Mouse (Mus musculus): ENCODE measurements around the gene Prl. TPM values are rescaled to one million over a fixed set of nuclear protein-coding genes. Genes with fewer than 3 reads are reported as not detected.
"Not testable (repeated sequence)": the region's sequence is repeated elsewhere in the genome, so short reads cannot be mapped to it uniquely, and the experiment has no call there.

Prl gene
- not detected in 2 replicates for polyA plus RNA-seq (2016; fragmentation: Nextera tagmentation; extraction: Ambion mirVana)

DNA sequence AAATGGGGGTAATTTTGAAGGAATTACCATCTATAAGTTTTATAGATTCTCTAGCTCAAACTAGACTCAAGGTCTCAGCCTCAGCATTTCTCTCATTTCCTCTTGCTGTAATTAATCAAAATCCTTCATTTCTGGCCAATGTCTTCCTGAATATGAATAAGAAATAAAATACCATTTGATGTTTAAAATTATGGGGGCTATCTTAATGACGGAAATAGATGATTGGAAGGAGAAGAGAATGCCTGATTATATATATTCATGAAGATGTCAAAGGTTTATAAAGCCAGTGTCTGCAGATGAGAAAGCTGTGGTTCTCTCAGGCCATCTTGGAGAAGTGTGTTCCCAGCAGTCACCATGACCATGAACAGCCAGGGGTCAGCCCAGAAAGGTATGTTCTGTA lies at the start of gene Prl:
Gene Prl, plus strand, starts transcription at position 301 of the 400 bp plus-strand sequence.
- no peak within 1 kb of the TSS for H3K9ac ChIP-seq
- H3K27me3 ChIP-seq (replicated peaks): no peaks in the 10 kb centered on the region
- no peak within 1 kb of the TSS for H3K4me3 ChIP-seq
- no peaks in the 10 kb centered on the region for H3K9me3 ChIP-seq
- no peaks in the 10 kb centered on the region for H3K36me3 ChIP-seq
- no peak for ATAC-seq (ENCODE audit: low FRiP score, low read depth)
- no peaks in the 10 kb centered on the region for H3K4me1 ChIP-seq
- 94% methylated on average over 1 of the region's 1 CpGs for WGBS
- no peak within 1 kb of the TSS for H3K27ac ChIP-seq
- no peak within 1 kb of the TSS for H3K4me2 ChIP-seq (replicated peaks)

DNA sequence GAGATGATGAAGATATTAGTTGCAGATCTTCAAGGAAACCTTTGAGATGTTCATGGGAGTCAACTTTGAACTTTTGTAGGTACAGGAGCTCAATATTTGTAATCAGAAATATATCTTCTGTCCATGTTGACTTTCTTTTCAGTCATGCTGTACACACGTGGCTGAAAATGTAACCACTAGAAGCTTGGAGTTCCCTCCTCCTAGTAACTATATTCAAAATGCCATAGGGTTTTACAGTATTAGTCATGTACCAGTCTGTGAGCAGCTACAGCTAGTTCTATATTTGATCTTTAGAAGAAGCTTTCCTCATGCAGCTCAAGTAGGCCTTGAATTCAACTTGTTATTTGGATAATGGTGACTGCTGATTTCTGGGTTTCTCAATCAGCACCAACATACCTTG lies 30.8 kb upstream of the Prl start:
- 86% methylated on average over 1 of the region's 1 CpGs for WGBS
- no peak overlapping the region for H3K9ac ChIP-seq
- ATAC-seq (ENCODE audit: low FRiP score, low read depth): no peak

DNA sequence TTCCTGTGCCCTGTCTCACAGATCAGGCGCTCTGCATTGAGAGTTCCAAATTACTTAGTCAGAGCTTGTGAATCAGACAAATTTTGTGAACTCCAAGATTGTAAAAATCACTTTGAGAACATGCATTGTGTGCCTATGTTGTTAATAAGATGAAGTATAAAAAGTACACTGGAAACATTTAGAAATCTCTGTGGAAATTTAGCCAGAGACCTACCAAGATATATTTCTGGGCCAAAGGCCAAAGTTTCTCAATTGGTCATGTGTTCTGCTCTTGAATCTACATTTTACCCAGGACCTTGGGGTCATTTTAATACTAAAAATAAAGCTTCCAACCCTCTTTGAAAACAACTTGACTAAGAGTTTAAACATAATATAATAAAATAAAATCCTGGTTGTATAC lies 30.0 kb upstream of the Prl start:
- WGBS: 95% methylated on average over 1 of the region's 1 CpGs
- Histone ChIP-seq H3K9me3 (no peaks in the 10 kb centered on the region), H3K4me2 (replicated peaks) (no peak overlapping the region), H3K4me1 (no peaks in the 10 kb centered on the region), H3K27ac (no peak overlapping the region), H3K9ac (no peak overlapping the region), H3K27me3 (replicated peaks) (no peaks in the 10 kb centered on the region), H3K36me3 (no peaks in the 10 kb centered on the region), H3K4me3 (no peak overlapping the region)
- no peak for ATAC-seq (ENCODE audit: low FRiP score, low read depth)

More for the DNA sequence above, 30.8 kb upstream of the Prl start:
- Histone ChIP-seq H3K9me3 (no peaks in the 10 kb centered on the region), H3K27me3 (replicated peaks) (no peaks in the 10 kb centered on the region), H3K4me2 (replicated peaks) (no peak overlapping the region), H3K27ac (no peak overlapping the region), H3K4me1 (no peaks in the 10 kb centered on the region), H3K4me3 (no peak overlapping the region), H3K36me3 (no peaks in the 10 kb centered on the region)

GRCm38 (mm10) chr13:27028501-27029240 lies 28.7 kb upstream of the Prl start:
- WGBS: 92% methylated on average over 2 of the region's 2 CpGs
- Histone ChIP-seq H3K9ac (no peak overlapping the region), H3K36me3 (no peaks in the 10 kb centered on the region), H3K27me3 (replicated peaks) (no peaks in the 10 kb centered on the region), H3K4me3 (no peak overlapping the region), H3K27ac (no peak overlapping the region), H3K4me2 (replicated peaks) (no peak overlapping the region), H3K9me3 (no peaks in the 10 kb centered on the region), H3K4me1 (no peaks in the 10 kb centered on the region)
- ATAC-seq (ENCODE audit: low FRiP score, low read depth): no peak

DNA sequence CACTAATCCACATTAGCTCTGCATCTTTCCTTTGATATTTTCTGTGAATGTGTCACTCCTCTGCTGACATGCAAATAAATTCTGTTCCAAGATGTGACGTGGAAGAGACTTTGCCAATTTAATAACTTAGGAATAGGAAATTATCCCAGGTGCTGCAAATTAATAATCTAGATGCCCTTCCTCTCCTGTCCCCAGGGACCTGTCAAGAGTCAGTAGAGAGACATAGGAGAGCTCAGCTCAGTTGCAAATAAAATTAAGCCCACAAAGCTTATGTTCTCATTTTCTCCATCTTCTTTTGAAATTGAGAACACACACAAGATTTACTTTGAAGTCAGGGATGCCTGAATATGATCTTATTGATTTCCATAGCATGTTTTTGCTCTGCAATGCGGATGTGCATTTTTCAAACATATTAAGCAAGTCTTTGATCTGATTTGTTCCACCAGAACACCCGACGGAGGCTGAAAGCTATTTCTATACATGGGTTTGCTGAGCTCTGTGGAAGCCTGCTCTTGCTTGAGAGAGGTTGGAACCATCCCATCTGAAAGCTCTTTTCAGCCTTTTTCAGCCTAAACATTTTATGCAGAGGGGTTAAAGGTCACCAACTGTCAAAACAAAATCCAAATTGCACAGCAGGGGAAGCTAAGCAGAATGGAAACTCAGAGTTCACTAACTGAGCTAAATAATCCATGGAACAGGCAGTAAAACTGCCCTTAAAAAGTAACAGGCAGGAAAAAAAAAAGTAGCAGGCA lies 26.1 kb upstream of the Prl start:
- 19% methylated on average over 4 of the region's 4 CpGs for WGBS
- no peak overlapping the region for H3K4me3 ChIP-seq
- no peaks in the 10 kb centered on the region for H3K27me3 ChIP-seq (replicated peaks)
- no peaks in the 10 kb centered on the region for H3K9me3 ChIP-seq
- H3K9ac ChIP-seq: no peak overlapping the region
- H3K36me3 ChIP-seq: no peaks in the 10 kb centered on the region
- H3K27ac ChIP-seq: no peak overlapping the region
- ATAC-seq (ENCODE audit: low FRiP score, low read depth): no peak
- H3K4me2 ChIP-seq (replicated peaks): no peak overlapping the region
- no peaks in the 10 kb centered on the region for H3K4me1 ChIP-seq

GRCm38 (mm10) chr13:27031853-27032240 lies 25.5 kb upstream of the Prl start:
- no peak overlapping the region for H3K4me3 ChIP-seq
- H3K4me2 ChIP-seq (replicated peaks): no peak overlapping the region
- no peaks in the 10 kb centered on the region for H3K27me3 ChIP-seq (replicated peaks)
- H3K4me1 ChIP-seq: no peaks in the 10 kb centered on the region
- 78% methylated on average over 1 of the region's 1 CpGs for WGBS
- ATAC-seq (ENCODE audit: low FRiP score, low read depth): no peak
- H3K9me3 ChIP-seq: no peaks in the 10 kb centered on the region
- no peak overlapping the region for H3K9ac ChIP-seq
- no peaks in the 10 kb centered on the region for H3K36me3 ChIP-seq
- H3K27ac ChIP-seq: no peak overlapping the region

- no peak for ATAC-seq (ENCODE audit: low FRiP score, low read depth)
- Histone ChIP-seq H3K27ac (no peak overlapping the region), H3K4me2 (replicated peaks) (no peak overlapping the region), H3K9me3 (no peaks in the 10 kb centered on the region), H3K27me3 (replicated peaks) (no peaks in the 10 kb centered on the region), H3K4me1 (no peaks in the 10 kb centered on the region), H3K36me3 (no peaks in the 10 kb centered on the region), H3K9ac (no peak overlapping the region), H3K4me3 (no peak overlapping the region)
- WGBS: 89% methylated on average over 2 of the region's 2 CpGs
Observed at GRCm38 (mm10) chr13:27032998-27033397, 24.4 kb upstream of the Prl start.

- H3K9ac ChIP-seq: no peak overlapping the region
- H3K4me3 ChIP-seq: no peak overlapping the region
- no peaks in the 10 kb centered on the region for H3K9me3 ChIP-seq
- no peak for ATAC-seq (ENCODE audit: low FRiP score, low read depth)
- no peaks in the 10 kb centered on the region for H3K4me1 ChIP-seq
- no peaks in the 10 kb centered on the region for H3K36me3 ChIP-seq
- H3K4me2 ChIP-seq (replicated peaks): no peak overlapping the region
- WGBS: 82% methylated on average over 2 of the region's 2 CpGs
- H3K27ac ChIP-seq: no peak overlapping the region
- no peaks in the 10 kb centered on the region for H3K27me3 ChIP-seq (replicated peaks)
Observed at GRCm38 (mm10) chr13:27042185-27042584, 15.2 kb upstream of the Prl start.

DNA sequence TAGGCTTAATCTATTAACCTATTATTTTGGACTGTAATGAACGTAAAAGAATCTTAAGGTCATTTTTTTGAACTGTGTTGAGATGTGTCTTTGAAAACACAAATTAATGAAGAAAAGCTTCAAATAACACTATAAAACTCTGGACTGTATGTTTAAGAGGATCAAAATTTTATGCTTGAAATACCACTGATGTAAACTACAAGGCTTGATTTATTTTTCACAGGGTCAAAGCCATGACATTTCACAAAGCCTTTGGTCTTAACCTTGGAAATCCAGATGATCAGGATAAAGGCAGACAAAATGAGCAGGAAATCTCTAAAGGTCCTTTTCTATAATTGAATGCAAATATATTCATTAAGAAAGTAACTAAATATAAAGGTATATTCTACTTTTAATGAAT lies 14.0 kb upstream of the Prl start:
- H3K4me2 ChIP-seq (replicated peaks): no peak overlapping the region
- 89% methylated on average over 1 of the region's 1 CpGs for WGBS
- H3K27ac ChIP-seq: no peak overlapping the region
- no peak for ATAC-seq (ENCODE audit: low FRiP score, low read depth)
- H3K4me1 ChIP-seq: no peaks in the 10 kb centered on the region
- no peaks in the 10 kb centered on the region for H3K27me3 ChIP-seq (replicated peaks)
- H3K36me3 ChIP-seq: no peaks in the 10 kb centered on the region
- H3K4me3 ChIP-seq: no peak overlapping the region
- H3K9ac ChIP-seq: no peak overlapping the region
- no peaks in the 10 kb centered on the region for H3K9me3 ChIP-seq

- Histone ChIP-seq H3K9me3 (no peaks in the 10 kb centered on the region), H3K4me1 (no peaks in the 10 kb centered on the region), H3K9ac (no peak overlapping the region), H3K27ac (no peak overlapping the region), H3K36me3 (no peaks in the 10 kb centered on the region), H3K4me3 (no peak overlapping the region), H3K4me2 (replicated peaks) (no peak overlapping the region), H3K27me3 (replicated peaks) (no peaks in the 10 kb centered on the region)
- 95% methylated on average over 7 of the region's 7 CpGs for WGBS
- ATAC-seq (ENCODE audit: low FRiP score, low read depth): no peak
Observed at GRCm38 (mm10) chr13:27059177-27059576, 1.8 kb downstream of the Prl start.

DNA sequence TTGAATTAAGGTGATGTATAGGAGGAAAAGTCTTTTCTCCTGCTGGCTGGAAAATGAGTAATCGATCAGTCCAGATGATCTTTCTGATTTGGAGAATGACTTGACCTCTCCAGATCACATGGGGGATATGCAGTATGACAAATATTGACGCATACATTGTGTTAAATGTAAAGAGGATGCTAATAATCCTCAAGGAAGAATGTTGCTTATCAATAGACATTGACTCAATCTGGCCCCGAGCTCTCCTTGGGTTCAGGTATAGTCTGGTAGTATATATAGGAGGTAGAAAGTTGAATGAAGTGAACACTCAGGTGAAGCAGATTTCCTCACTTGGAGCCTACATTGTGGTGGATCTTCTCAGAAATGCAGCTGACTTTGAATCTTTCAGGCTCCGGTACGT lies 36.5 kb downstream of the Prl start, which contains the start of gene Prl3d1:
Gene Prl3d1, plus strand, starts transcription at position 301 of the 400 bp plus-strand sequence.
- H3K4me3 ChIP-seq; H3K27ac ChIP-seq; H3K36me3 ChIP-seq; H3K4me1 ChIP-seq; H3K9ac ChIP-seq; H3K27me3 ChIP-seq (replicated peaks); ATAC-seq (ENCODE audit: low FRiP score, low read depth); H3K4me2 ChIP-seq (replicated peaks); H3K9me3 ChIP-seq: not testable (repeated sequence)
- 94% methylated on average over 5 of the region's 5 CpGs for WGBS

Data from neural tube, embryonic 12.5 days (tissue).